In the genomic region with DNA sequence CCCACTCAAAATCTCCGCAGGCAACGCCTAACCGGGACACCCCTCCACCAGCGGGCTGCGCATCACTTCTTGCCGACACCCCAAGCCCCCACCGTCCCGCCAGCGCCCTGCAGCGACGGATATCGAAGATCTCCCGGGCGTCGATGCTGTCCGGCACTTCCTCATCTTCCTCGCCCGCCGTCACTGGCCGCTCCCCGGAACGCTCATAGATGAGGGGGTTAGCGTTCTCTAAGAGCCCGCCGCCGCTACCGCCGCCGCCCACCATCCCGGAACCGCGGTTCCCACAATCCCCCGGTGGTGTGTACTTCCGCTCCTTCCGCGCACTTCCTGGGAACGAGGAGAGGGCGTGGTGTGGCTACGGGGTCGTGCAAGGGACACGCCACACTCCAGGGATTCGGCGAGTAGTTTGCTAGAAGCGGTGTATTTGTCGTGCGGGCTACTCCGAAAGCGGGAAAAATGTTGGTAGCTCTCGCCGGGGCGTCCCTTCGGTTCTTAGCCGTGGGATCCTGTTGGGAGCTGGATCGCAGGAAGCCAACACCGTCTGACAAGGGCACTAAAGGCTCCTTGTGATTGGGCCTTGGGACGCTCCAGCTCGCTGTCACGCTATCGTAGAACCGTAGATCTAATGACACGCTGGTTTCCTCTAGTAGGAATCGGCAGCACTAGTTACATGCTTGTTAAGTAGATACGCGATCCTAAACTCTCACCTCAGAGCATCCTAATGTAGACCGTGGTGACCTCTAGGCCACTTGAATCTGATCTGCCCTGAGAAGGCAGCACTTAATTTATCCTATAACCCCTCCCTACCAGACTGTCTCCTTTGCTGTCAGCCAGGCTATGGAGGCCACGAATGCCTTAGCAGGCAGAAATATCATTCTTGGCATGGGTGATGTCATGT, we compare ENCODE assay signal across 7 mouse cellular contexts. TPM values are rescaled to one million over a fixed set of nuclear protein-coding genes. Genes with fewer than 3 reads are reported as not detected.
DNase-seq lines count a peak whose midpoint lies in the region; ATAC-seq lines count a peak whose summit lies in the region.

A gene (minus strand): TSS at position 540 of the 898 bp plus-strand sequence.

- H3K4me1 ChIP-seq in intestine, embryonic 15.5 days (replicated peaks), result peaks cover 15% of the 10 kb centered on the region
- H3K4me1 ChIP-seq in midbrain, embryonic 10.5 days, result peaks cover 22% of the 10 kb centered on the region

- H3K4me2 ChIP-seq in intestine, embryonic 15.5 days (replicated peaks), result peak within 1 kb of the TSS; percentile 86

- peak; percentile 87 to 88 for DNase-seq in adrenal gland, adult 18-20 months (ENCODE audit: low spot score in 2 of 2)
- DNase-seq in embryo, embryonic 11 days, result peak; percentile 93
- DNase-seq in gastrocnemius, postnatal 36 days, result peak; percentile 81 to 82
- peak; percentile 91 to 93 for DNase-seq in left cerebral cortex, postnatal 25 days (ENCODE audit: low spot score in 2 of 2)
- DNase-seq in midbrain, embryonic 10.5 days (ENCODE audit: low spot score), result peak; percentile 87
- peak; percentile 80 for DNase-seq in right cerebral cortex, postnatal 4 days

- H3K27ac ChIP-seq in intestine, embryonic 15.5 days, result peak within 1 kb of the TSS; percentile 72
- peak within 1 kb of the TSS; percentile 89 for H3K27ac ChIP-seq in midbrain, embryonic 10.5 days (replicated peaks)

- peak; percentile 97 for ATAC-seq in intestine, embryonic 15.5 days

- no peaks in the 10 kb centered on the region for H3K27me3 ChIP-seq in intestine, embryonic 15.5 days (replicated peaks)
- H3K27me3 ChIP-seq in midbrain, embryonic 10.5 days (ENCODE audit: low read depth, poor library complexity, severe bottlenecking), result no peaks in the 10 kb centered on the region

- no peaks in the 10 kb centered on the region for H3K36me3 ChIP-seq in intestine, embryonic 15.5 days
- H3K36me3 ChIP-seq in midbrain, embryonic 10.5 days, result peaks cover 25% of the 10 kb centered on the region

- no peaks in the 10 kb centered on the region for H3K9me3 ChIP-seq in intestine, embryonic 15.5 days
- H3K9me3 ChIP-seq in midbrain, embryonic 10.5 days (replicated peaks), result no peaks in the 10 kb centered on the region

- peak within 1 kb of the TSS; percentile 82 for H3K9ac ChIP-seq in intestine, embryonic 15.5 days

- under 1% methylated on average over 66 of the region's 66 CpGs for WGBS in intestine, embryonic 15.5 days
- 1% methylated on average over 66 of the region's 66 CpGs for WGBS in midbrain, embryonic 10.5 days

- intact Hi-C loops in gastrocnemius, postnatal 36 days (cut with DNase I), result loop anchor here (2.0 kb wide), 1 partner anchor 39 kb away; no protein-coding TSS in a partner anchor
- intact Hi-C loops in left cerebral cortex, postnatal 25 days (cut with DNase I), result loop anchor here (2.0 to 5.0 kb wide), 2 partner anchors 39 to 581 kb away; no protein-coding TSS in a partner anchor

- peak within 1 kb of the TSS; percentile 86 for H3K4me3 ChIP-seq in intestine, embryonic 15.5 days (replicated peaks)
- H3K4me3 ChIP-seq in midbrain, embryonic 10.5 days, result peak within 1 kb of the TSS; percentile 82

RNA-seq across cellular contexts. Expression of the gene that starts here (rescaled TPM):
- total RNA-seq in adrenal gland, adult 18-20 months (2021), result 10 to 100 TPM; 40.7 to 50.0 TPM
- total RNA-seq in gastrocnemius, postnatal 36 days (2021), result 10 to 100 TPM; 29.1 to 29.4 TPM
- 93.2 and 101 TPM in 2 replicates for polyA plus RNA-seq in intestine, embryonic 15.5 days (2015; fragmentation: Nextera tagmentation; extraction: Ambion mirVana)
- total RNA-seq in left cerebral cortex, postnatal 25 days (2021), result 10 to 100 TPM; 33.1 to 33.5 TPM
- 107 and 110 TPM in 2 replicates for polyA plus RNA-seq in midbrain, embryonic 10.5 days (2016; fragmentation: Nextera tagmentation; extraction: Ambion mirVana)

Comparison
In these comparisons a context has a peak if more than half of its experiments do, and no peak if none do; other contexts are left out.
1. Peak in every context shown above with its lines: DNase-seq, ATAC-seq, H3K4me3 ChIP-seq and H3K27ac ChIP-seq.